Mouse (Mus musculus): ENCODE results near the gene Frmd5. TPM values are rescaled to one million over a fixed set of nuclear protein-coding genes. Genes with fewer than 3 reads are reported as not detected.
A peak's percentile ranks its signal among the peaks of the same experiment; 100 is the strongest.
"Not testable (repeated sequence)": the region's sequence is repeated elsewhere in the genome, so short reads cannot be mapped to it uniquely, and the experiment has no call there.

Gene Frmd5
- total RNA-seq, 1 experiment from 2014 or later = 208 TPM

DNA sequence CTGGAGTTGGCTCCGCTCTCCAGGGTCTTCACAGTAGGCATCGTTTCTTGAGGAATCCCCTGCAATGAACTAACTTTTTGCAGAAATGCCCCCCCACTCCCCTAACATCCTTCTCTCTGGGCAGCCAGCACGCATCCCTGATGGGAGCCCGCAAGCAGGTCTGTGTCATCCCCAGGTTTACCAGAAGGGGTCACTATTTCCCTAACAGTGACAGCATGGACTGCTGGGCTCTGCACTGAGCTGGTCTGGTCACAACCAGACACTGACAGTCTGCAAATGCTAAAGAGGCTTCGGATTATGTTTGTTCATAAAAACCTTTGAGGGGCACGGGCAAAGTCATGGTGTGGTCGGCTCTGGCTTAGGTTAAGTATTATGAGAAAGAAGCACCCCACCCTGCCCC lies 235.1 kb downstream of the Frmd5 start:
- DNase-seq = peak; percentile 68

DNA sequence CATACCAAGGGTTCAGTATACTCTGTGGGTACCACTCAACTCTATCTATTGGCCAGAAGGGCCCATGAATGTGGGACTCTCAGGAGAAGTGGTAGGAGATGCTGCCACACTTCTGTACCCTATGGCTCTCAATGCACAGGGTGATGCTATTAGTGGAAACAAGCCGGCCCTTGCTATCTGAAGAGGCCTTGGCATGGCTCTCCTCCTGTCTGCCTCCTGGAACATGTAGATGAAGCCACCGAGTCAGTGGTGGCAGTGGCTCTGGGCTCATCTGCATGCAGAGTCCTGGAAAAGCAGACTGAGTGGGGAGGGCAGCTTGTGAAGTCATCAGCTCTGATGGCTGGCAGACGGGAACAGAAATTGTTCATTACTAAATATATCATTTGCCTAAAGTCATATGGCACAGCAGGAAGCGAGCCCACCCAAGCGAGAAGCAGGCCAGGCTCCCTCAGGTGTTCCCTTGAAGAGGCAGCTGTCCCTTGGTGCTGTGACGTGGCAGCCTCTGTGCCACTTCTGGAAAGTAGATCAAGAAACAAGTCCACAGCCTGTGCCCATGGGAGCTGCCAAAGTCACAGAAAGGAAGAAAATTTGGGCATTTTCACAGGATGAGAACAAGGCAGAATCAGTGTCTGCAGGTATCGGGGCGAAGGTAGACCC lies 235.8 kb downstream of the Frmd5 start:
- DNase-seq = no peak

DNA sequence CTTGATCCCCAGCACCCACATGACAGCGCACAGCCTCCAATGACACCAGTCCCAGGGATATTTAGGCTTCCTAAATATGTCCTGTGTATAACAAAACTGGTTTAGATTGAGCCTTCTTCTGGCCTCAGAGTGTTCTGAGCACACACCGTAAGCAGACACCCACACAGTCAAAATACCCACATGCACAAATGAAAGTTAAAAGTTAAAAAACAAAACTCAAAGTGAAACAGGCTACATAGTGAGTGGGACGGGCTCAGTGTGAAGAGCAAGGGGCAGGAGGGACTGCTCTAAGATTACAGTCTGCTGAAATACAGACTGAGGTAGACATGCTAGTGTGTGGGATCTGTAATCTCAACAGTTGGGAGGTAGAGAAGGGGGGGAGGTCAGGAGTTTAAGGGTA lies 236.8 kb downstream of the Frmd5 start:
- no peak for DNase-seq

GRCm38 (mm10) chr2:121565911-121566310 lies 241.0 kb downstream of the Frmd5 start:
- no peak for DNase-seq

GRCm38 (mm10) chr2:121563117-121563516 lies 243.8 kb downstream of the Frmd5 start:
- DNase-seq = no peak

- no peak for DNase-seq
Measured at GRCm38 (mm10) chr2:121551271-121551670, 255.6 kb downstream of the Frmd5 start.

GRCm38 (mm10) chr2:121549630-121550029 lies 257.3 kb downstream of the Frmd5 start:
- DNase-seq = no peak

DNA sequence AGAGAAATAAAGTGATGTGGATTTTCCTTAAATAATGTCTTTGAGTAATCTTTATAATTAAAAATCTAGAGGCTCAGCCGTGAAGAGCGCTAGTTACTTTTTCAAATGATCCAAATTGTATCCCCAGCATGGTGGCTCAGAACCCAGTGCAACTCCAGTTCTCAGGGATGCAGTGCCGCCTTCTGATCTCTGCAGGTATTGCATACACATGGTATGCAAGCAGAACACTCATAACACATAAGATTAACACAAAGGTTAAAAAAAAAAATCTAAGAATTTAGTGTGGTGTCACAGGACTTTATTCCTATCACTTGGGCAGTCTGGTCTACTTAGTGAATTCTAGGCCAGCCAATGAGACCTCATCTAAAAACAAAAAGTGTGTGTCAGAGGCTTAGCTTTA lies 262.1 kb downstream of the Frmd5 start:
- no peak for DNase-seq

GRCm38 (mm10) chr2:121525056-121525455 lies 281.8 kb downstream of the Frmd5 start:
- DNase-seq = no peak

DNA sequence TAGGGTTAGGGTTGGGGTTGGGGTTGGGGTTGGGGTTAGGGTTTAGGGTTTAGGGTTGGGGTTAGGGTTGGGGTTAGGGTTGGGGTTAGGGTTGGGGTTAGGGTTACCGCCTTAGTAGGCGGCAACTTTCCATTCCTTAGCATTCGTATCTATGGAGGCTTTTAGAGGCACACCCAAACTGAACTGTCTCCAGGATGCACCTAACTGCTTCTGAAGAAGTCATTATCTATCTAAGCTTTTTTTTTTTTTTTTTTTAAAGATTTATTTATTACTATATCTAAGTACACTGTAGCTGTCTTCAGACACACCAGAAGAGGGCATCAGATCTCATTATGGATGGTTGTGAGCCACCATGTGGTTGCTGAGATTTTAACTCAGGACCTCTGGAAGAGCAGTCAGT lies 284.1 kb downstream of the Frmd5 start:
- not testable (repeated sequence) for DNase-seq

GRCm38 (mm10) chr2:121522006-121522405 lies 284.9 kb downstream of the Frmd5 start:
- DNase-seq = no peak

- not testable (repeated sequence) for DNase-seq
Measured at GRCm38 (mm10) chr2:121518711-121519110, 288.2 kb downstream of the Frmd5 start.

DNA sequence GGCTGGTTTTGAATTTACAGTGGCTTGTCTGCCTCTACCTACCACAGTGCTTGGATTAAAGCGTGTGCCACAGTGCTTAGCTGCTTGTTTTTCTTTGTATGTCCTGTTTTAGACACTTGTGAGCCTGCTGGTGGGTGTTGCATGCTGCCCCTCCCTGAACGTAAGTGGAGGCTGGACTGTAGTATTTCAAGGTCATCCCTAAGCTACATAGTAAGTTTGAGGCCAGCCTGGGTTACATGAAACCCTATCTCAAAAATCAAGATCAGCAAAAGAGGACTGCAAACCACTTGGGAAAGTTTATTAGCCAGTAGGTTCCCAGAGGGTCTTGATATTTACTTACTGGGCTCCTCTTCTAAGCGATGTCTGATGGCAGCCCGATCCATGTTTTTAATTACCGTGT lies 288.8 kb downstream of the Frmd5 start:
- DNase-seq = no peak

DNA sequence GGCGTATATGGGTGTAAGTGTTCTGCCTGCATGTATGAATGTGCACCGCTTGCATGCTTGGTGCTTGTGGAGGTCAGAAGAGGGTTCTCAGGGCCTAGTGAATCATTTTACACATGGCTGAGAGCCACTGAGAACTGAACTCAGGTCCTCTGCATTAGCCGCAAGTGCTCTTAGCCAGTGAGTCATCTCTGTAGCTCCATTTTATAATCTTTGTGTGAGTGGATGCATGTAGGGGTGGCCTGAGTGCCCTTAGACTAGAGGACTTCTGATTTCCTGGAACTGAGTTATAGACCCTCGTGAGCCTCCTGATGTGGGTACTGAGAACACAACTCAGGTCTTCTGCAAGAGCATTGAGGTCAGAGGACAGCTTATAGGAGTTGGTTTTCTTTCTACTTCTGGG lies 292.7 kb downstream of the Frmd5 start:
- no peak for DNase-seq

DNA sequence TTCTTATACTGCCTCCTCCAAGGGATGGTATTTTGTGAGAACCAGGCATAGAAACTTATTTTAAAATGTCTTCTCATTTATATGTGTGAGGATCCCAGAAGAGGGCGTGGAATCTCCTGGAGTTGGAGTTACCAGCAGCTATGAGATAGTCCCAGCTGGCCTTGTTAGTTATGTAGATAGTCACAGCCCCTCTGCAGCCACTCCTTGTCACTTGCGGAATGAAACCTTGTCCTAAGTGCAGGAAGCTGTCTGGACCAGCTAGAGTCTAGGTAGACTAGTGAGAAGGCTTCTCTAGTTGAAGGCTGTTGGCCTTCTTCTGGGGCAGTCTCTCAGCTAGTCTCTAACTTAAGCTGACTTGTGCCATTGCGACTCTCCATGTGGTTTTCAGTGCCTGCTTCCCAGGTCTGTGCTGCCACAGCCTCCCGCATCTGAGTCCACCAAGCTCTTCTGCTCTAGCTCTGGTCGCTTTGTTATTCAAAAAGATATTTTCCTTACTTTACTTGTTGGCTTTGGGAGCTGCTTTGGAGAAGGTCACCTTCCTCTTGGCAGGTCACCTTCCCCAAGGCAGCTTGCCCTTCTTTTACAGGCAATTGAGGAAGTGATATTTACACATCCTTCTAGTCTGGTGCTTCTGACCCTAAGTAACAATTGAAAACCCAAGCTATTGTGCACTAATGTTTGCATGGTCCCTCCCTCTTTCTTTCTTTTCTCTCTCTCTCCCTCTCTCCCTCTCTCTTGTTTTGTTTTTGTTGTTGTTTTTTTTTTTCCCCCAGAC lies 293.7 kb downstream of the Frmd5 start:
- DNase-seq = not testable (repeated sequence)

DNA sequence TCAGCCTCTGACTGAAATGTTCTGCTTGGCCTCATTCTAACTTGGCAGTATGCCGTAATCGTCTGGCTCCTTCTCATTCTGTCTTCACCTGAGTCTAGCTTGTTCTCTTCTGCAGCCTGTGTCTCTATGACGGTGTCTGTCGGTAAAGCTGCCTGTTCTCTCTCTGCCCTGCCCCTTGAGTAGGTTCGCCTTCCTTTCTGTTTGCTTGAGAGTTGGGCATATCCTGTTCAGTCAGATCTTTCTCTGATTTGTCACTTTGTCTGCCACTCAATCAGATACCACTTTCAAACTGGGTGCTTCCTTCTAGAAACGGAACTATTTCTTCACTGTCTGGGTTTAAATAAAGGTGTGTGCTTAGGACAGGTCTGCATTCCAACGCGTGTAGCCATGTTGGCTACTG lies 295.5 kb downstream of the Frmd5 start:
- no peak for DNase-seq

GRCm38 (mm10) chr2:121509584-121509983 lies 297.3 kb downstream of the Frmd5 start:
- DNase-seq = peak; percentile 80

DNA sequence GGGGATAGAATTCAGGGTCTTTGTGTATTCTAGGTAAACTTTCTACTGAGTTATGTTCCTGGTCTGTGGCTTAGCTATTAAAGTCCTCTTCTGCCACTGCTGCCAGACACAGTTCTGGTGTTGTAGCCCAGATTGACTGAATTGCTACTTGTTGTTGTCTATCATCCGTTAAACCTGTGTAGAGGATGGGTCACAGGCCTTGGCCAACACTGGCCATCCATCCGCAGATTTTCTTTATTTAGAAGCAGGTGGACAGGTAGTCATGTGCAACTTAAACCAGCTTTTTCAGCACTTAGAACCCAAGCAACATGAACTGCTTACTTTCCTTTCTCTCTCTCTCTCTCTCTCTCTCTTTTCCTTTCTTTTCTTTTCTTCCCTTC lies 298.9 kb downstream of the Frmd5 start:
- no peak for DNase-seq

- no peak for DNase-seq
Measured at GRCm38 (mm10) chr2:121507173-121507950, 299.5 kb downstream of the Frmd5 start.

DNA sequence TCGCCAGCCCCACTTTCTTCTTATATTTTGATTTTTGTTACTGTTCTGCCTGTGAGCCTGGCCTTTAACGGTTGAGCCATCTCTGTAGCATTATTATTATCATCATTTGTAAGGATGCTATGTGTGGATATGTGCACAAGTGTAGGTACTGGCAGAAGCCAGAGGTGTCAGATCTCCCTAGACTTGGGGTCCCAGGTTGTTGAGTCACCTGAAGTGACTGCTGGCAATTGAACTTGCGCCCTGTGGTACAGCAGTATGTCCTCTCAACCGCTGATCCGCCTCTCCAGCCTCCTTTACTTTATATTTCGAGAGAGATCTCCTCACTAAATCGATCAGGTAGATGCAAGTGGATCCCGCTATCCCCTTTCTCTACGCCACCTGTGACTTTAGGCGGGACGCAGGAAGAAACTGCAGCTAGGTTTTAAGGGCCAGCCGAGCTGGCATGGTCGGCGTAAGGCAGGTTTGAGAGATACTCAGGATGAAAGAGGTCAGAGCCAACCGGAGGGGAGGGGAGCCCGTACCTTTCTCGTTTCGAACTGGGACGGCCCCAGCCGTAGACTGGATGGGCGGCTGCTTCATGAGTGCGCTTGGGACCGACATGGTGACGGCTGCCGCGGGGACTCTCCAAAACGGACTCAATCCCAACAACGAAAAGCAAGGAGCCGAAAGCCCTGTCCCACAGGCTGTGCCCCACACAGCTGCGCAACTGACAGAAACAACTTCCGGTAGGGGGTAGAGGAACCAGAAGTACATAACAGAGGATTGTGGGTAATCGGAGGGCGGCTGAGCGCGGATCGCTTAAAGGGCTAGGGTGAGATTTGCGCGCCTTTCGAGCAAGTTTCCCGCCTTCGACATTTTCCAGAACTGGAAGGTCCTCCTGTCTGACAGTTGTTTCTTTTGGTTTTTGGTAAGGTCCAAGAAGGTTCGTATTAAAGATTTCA lies 300.7 kb downstream of the Frmd5 start, which contains the start of the genes Mfap1a and Wdr76:
Gene Mfap1a (minus strand): TSS at position 724 of the 941 bp plus-strand sequence.
Gene Wdr76 (plus strand): TSS at position 782 of the 941 bp plus-strand sequence.
- peak; percentile 78 for DNase-seq

- DNase-seq = not testable (repeated sequence)
Measured at GRCm38 (mm10) chr2:121501550-121501949, 305.3 kb downstream of the Frmd5 start.

Measured in adrenal gland, postnatal 25 days (tissue).